Mouse (Mus musculus) forebrain, embryonic 16.5 days (tissue): ENCODE measurements around the gene Clcn1. TPM values are rescaled to one million over a fixed set of nuclear protein-coding genes. Genes with fewer than 3 reads are reported as not detected.
A peak's percentile ranks its signal among the peaks of the same experiment; 100 is the strongest.

Experiments used
- ATAC-seq: fragments of 200-750 bp; cut with Nextera tagmentation; 2 replicates; pipeline ENCODE4 v1.8.0; 2017; ENCODE audit warnings: mild to moderate bottlenecking, moderate library complexity
- H3K27ac ChIP-seq: fragments of 300-500 bp; sonication (generic); 2 replicates; pipeline ENCODE4 v1.5.1; 2014; ENCODE audit warnings: low read length, control low read depth
- H3K27me3 ChIP-seq: fragments of 300-500 bp; sonication (generic); replicated peaks from 2 replicates; pipeline ENCODE4 v1.6.1; 2014; ENCODE audit warnings: low read length; ENCODE audit not compliant: control insufficient read depth, insufficient read depth
- H3K36me3 ChIP-seq: fragments of 300-500 bp; sonication (generic); 2 replicates; pipeline ENCODE4 v1.6.1; 2014; ENCODE audit not compliant: control insufficient read depth, insufficient read depth
- H3K4me1 ChIP-seq: fragments of 300-500 bp; sonication (generic); replicated peaks from 2 replicates; pipeline ENCODE4 v1.6.1; 2014; ENCODE audit warnings: low read length; ENCODE audit not compliant: control insufficient read depth, insufficient read depth
- H3K4me2 ChIP-seq: fragments of 300-500 bp; sonication (generic); 2 replicates; pipeline ENCODE4 v1.6.1; 2014; ENCODE audit warnings: mild to moderate bottlenecking, low read length, control low read depth
- H3K4me3 ChIP-seq: fragments of 300-500 bp; sonication (generic); replicated peaks from 2 replicates; pipeline ENCODE4 v1.5.1; 2014; ENCODE audit warnings: mild to moderate bottlenecking, low read length, control low read depth
- H3K9ac ChIP-seq: fragments of 300-500 bp; sonication (generic); replicated peaks from 2 replicates; pipeline ENCODE4 v1.6.1; 2014; ENCODE audit warnings: low read depth, low read length, control low read depth
- H3K9me3 ChIP-seq: fragments of 300-500 bp; sonication (generic); 2 replicates; pipeline ENCODE4 v1.6.1; 2016; ENCODE audit warnings: low read length; ENCODE audit not compliant: control insufficient read depth
- WGBS: fragments of 180-500 bp; shearing (Covaris S2); extraction: QIAGEN DNeasy Blood & Tissue Kit; methylation state at CpG from one replicate; pipeline ENCODE4 v1.1.7; 2014; 5-methylcytosine and 5-hydroxymethylcytosine counted together
- polyA plus RNA-seq: library from polyadenylated mRNA; unstranded; fragments of >200 nt; fragmentation: Nextera tagmentation; extraction: Ambion mirVana; gene quantifications from 2 replicates; pipeline ENCODE4 v1.2.1, GENCODE M21; 2015

The Clcn1 gene
- polyA plus RNA-seq, 1 experiment from 2014 or later: 2.0 TPM

GRCm38 (mm10) chr6:42260430-42260829, 26.1 kb upstream of the Clcn1 start:
- ATAC-seq: no peak
- no peak overlapping the region for H3K4me2 ChIP-seq
- no peak overlapping the region for H3K27ac ChIP-seq
- H3K4me3 ChIP-seq: no peak overlapping the region
- 79% methylated on average over 6 of the region's 6 CpGs for WGBS
- no peaks in the 10 kb centered on the region for H3K9me3 ChIP-seq
- H3K9ac ChIP-seq: no peak overlapping the region
- peaks cover 3% of the 10 kb centered on the region; the same call in 1 of the 2 replicates for H3K4me1 ChIP-seq
- no peaks in the 10 kb centered on the region for H3K27me3 ChIP-seq
- H3K36me3 ChIP-seq: no peaks in the 10 kb centered on the region

- no peaks in the 10 kb centered on the region for H3K36me3 ChIP-seq
- H3K4me1 ChIP-seq: peaks cover 6% of the 10 kb centered on the region
- no peak within 1 kb of the TSS for H3K27ac ChIP-seq
- no peak within 1 kb of the TSS for H3K9ac ChIP-seq
- no peak for ATAC-seq
- H3K9me3 ChIP-seq: no peaks in the 10 kb centered on the region
- 18% methylated on average over 20 of the region's 20 CpGs for WGBS
- H3K4me2 ChIP-seq: no peak within 1 kb of the TSS
- H3K27me3 ChIP-seq: no peaks in the 10 kb centered on the region
- no peak within 1 kb of the TSS for H3K4me3 ChIP-seq
These were observed 24.8 kb upstream of the Clcn1 start, which contains the start of gene Tmem139 for GRCm38 (mm10) chr6:42261524-42262170. Tmem139 (plus strand) TSS chr6:42261970.

GRCm38 (mm10) chr6:42264626-42265312, 21.7 kb upstream of the Clcn1 start, which contains the start of gene Casp2:
Casp2 (plus strand) TSS chr6:42264985.
- Histone ChIP-seq H3K27me3 (no peaks in the 10 kb centered on the region), H3K9ac (peak within 1 kb of the TSS; percentile 79), H3K4me3 (peak within 1 kb of the TSS; percentile 71), H3K4me1 (peaks cover 11% of the 10 kb centered on the region), H3K36me3 (peaks cover 11% of the 10 kb centered on the region), H3K4me2 (peak within 1 kb of the TSS; percentile 96), H3K27ac (peak within 1 kb of the TSS; percentile 88), H3K9me3 (no peaks in the 10 kb centered on the region)
- WGBS: under 1% methylated on average over 49 of the region's 51 CpGs
- peak; percentile 99 for ATAC-seq

GRCm38 (mm10) chr6:42265391-42266330, 20.8 kb upstream of the Clcn1 start:
- WGBS: under 1% methylated on average over 21 of the region's 21 CpGs
- no peak for ATAC-seq

GRCm38 (mm10) chr6:42270817-42271216, 15.7 kb upstream of the Clcn1 start:
- Histone ChIP-seq H3K4me2 (no peak overlapping the region), H3K9me3 (no peaks in the 10 kb centered on the region), H3K27me3 (no peaks in the 10 kb centered on the region), H3K9ac (no peak overlapping the region), H3K4me1 (peaks cover 7% of the 10 kb centered on the region), H3K4me3 (no peak overlapping the region), H3K36me3 (peaks cover 48% of the 10 kb centered on the region), H3K27ac (no peak overlapping the region)
- ATAC-seq: no peak

More at GRCm38 (mm10) chr6:42265391-42266330, 20.8 kb upstream of the Clcn1 start:
- peak overlapping the region; percentile 88 for H3K27ac ChIP-seq
- H3K4me2 ChIP-seq: peak overlapping the region; percentile 96
- peaks cover 16% of the 10 kb centered on the region for H3K36me3 ChIP-seq
- H3K9ac ChIP-seq: peak overlapping the region; percentile 79
- no peaks in the 10 kb centered on the region for H3K9me3 ChIP-seq
- H3K4me3 ChIP-seq: peak overlapping the region; percentile 71
- peaks cover 11% of the 10 kb centered on the region for H3K4me1 ChIP-seq
- H3K27me3 ChIP-seq: no peaks in the 10 kb centered on the region

GRCm38 (mm10) chr6:42276151-42276550, 10.3 kb upstream of the Clcn1 start:
- WGBS: 27% methylated on average over 2 of the region's 2 CpGs
- H3K9me3 ChIP-seq: no peaks in the 10 kb centered on the region
- no peaks in the 10 kb centered on the region for H3K4me1 ChIP-seq
- no peak overlapping the region for H3K27ac ChIP-seq
- no peak overlapping the region for H3K9ac ChIP-seq
- H3K36me3 ChIP-seq: peaks cover 66% of the 10 kb centered on the region
- no peaks in the 10 kb centered on the region for H3K27me3 ChIP-seq
- H3K4me2 ChIP-seq: no peak overlapping the region
- H3K4me3 ChIP-seq: no peak overlapping the region
- ATAC-seq: no peak

GRCm38 (mm10) chr6:42282865-42283528, 3.5 kb upstream of the Clcn1 start:
- 92% methylated on average over 5 of the region's 5 CpGs for WGBS
- Histone ChIP-seq H3K4me3 (no peak overlapping the region), H3K27me3 (no peaks in the 10 kb centered on the region), H3K27ac (no peak overlapping the region), H3K9ac (no peak overlapping the region), H3K4me2 (no peak overlapping the region), H3K9me3 (no peaks in the 10 kb centered on the region), H3K36me3 (peaks cover 34% of the 10 kb centered on the region), H3K4me1 (no peaks in the 10 kb centered on the region)
- no peak for ATAC-seq

GRCm38 (mm10) chr6:42287562-42287961, 1.1 kb downstream of the Clcn1 start:
- Histone ChIP-seq H3K9me3 (no peaks in the 10 kb centered on the region), H3K4me1 (no peaks in the 10 kb centered on the region), H3K27ac (no peak overlapping the region), H3K4me2 (no peak overlapping the region), H3K9ac (no peak overlapping the region), H3K4me3 (no peak overlapping the region), H3K36me3 (peaks cover 13% of the 10 kb centered on the region), H3K27me3 (no peaks in the 10 kb centered on the region)
- no peak for ATAC-seq
